Mouse (Mus musculus) thymus, adult 2 months (tissue): ENCODE measurements around the gene Hnf1b.

Experiments
- CTCF ChIP-seq: fragments of 200-500 bp; IDR thresholded peaks from 2 replicates; pipeline ENCODE4 v1.5.1; 2012; ENCODE audit warnings: mild to moderate bottlenecking, control low read depth, low read length, moderate library complexity, borderline replicate concordance; ENCODE audit not compliant: control insufficient read depth, poor library complexity, insufficient read depth; ENCODE audit errors: extremely low read depth
- POLR2A ChIP-seq: fragments of 200-500 bp; IDR thresholded peaks from 2 replicates; pipeline ENCODE4 v1.6.1; 2012; ENCODE audit warnings: mild to moderate bottlenecking, low read length, control low read depth, moderate library complexity; ENCODE audit not compliant: control insufficient read depth, poor library complexity, insufficient read depth; ENCODE audit errors: extremely low read depth

- TF ChIP-seq CTCF, result no peak
- no peak for TF ChIP-seq POLR2A
Observed at GRCm38 (mm10) chr11:83879130-83879529, 29.3 kb downstream of the Hnf1b start.
